Mouse (Mus musculus): ENCODE measurements around the gene Fasl. TPM values are rescaled to one million over a fixed set of nuclear protein-coding genes. Genes with fewer than 3 reads are reported as not detected.

Gene Fasl
- total RNA-seq (2021) = not detected
- long read RNA-seq, experiment 1 = 0 reads
- long read RNA-seq, experiment 2 = 0 reads

DNA sequence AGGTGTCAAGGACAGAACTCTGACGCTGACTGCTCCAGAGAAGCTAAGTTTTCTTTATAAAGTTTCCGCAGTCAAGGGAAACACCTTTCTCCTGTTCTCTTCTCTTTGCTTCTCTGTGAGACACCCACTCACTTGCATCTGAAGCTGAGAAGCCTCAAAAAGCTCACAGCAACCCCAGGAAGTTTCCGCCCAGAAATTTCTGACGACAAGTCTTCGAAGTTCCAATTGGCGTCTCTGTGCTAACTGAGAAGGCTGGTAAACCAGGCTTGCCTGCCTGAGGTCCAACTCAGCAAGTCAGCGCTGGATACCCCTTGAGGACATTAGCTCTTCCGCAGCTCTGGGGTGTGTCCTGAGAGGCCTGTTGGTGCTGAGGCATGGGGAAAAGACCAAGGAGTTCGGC, at the start of gene Fasl:
Fasl (minus strand) TSS at position 157 of the 400 bp plus-strand sequence.
- DNase-seq = no peak

GRCm38 (mm10) chr1:161826677-161827076, 38.4 kb upstream of the Fasl start:
- no peak for DNase-seq

DNA sequence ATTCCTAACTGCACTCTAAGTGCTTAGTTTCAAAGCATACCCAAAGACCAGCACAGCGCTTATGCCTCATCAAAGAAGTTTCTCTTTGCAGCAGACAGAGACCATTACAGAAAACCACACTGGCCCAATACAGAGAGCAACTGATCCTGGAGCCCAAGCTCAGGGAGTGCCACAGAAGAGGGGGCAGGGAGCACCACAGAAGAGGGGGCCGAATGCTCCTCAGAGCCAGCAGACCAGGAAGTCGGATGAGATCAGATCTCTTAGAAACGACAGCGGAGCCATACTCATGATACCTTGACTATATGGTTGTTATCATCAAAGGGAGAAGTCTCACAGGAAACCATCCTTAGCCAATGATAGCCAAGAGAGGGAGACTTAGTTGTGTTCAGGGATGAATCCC, 21.1 kb upstream of the Fasl start:
- no peak for DNase-seq

DNA sequence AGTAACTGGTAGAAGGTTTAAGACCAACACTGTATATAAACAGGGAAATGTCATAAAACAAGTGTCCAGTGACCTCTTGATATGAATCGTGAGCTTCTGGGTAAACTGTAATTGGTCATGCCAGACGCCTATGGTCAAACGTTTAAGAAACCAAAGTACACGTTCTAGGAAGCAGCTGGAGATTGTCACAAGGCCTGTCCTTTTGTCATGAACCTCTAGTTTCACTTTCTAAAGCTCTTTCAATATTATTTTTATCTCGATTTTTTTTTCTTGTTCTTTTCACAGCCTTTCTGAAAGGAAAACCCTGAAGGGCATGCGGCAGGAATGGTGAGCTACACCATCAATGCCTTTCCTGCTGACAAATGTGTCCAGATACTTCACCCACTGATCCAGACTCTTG, 20.7 kb upstream of the Fasl start:
- DNase-seq = no peak

DNA sequence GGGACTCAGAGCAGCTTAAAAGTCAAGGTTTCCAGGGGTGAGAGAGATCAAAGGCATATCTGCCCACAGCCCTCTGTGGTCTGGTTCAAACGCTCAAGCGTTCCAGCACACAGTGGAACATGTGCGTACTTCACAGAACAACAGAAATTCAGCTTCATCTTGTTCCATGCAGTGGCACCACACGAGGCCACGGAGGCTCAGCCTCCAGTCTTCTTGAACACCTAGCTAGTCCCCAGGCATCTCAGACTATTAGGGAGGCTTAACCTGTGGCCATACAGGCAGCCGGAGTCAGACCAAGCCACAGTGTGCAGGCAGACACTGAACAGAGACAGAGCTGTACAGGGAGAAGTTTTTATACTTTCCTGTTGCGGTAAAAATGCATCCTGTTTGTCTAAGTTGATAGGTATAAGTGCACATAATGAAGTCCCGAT, 16.3 kb upstream of the Fasl start:
- DNase-seq = no peak

GRCm38 (mm10) chr1:161801321-161801720, 13.0 kb upstream of the Fasl start:
- no peak for DNase-seq

DNA sequence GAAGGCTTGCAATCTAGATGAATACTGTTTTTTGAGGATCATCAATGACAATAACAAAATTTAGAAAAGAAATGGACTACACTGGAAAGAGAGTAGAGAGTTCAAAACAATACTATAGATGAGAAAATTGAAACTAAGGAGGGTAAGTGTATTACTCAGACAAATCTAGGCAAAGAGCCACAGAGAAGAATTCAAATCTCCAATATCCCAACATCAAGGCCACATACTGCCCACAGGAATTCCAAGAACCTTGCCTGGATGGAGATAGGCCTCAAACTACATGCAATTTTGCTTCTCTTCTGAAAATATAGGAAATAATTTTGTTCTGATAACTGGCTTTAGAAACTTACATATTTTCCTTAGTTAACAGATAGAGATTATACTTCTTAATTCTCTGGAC, 12.0 kb upstream of the Fasl start:
- no peak for DNase-seq

DNA sequence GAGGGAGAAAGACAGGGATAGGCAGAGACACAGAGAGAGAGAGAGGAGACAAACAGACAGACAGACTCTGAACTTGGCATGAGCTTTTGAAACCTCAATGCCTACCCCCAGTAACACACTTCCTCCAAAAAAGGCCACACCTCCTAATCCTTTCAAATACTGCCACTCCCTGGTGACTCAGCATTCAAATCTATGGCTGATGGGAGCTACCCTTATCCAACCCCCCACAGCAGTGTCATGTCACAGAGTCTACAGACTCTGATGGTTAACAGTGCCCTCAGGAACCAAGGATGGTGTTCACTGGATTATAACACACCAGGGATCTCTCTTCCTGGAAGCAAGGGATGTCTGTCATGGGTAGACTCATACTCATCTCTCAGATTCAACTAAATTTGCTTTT, 11.5 kb upstream of the Fasl start:
- DNase-seq = no peak

DNA sequence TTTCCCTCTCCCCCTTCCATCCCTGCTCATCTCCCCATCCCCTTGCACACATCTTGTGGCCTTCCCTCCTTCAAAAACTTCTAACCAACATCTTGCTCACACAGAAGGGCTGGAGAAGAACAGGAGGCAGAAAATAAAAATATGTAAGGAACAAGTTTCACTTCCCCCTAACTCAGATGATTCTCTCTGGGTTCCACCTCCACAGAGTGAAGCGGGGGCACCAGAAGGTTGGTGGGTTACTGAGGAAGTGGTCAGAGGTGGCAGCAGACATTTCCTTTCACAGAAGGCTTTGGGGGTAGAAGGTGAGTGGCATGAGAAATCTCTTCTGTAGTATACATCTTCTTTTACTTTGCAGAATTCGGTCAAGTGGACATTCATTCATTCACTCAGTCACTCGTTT, 10.6 kb upstream of the Fasl start:
- DNase-seq = no peak

- DNase-seq = no peak
Observed at GRCm38 (mm10) chr1:161794447-161795211, 6.3 kb upstream of the Fasl start.

DNA sequence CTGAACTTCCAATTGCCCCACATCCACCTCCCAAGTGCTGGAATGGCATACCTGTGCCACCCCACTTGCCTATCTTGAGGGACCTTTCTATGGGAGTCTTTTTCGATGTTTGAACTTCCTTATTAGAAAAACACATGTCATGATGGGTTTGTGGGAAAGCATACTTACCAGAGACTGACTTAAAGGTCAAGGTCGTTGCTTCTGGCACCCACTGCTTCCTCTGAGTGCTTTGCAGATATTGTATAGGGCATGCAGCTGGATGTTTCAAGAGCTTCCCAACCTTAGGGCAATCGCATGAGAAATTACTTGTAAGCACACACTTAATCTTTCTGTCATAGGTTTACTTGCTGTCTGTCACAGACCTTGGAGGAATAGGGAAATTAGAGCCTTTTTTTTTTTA, 5.0 kb upstream of the Fasl start:
- DNase-seq = no peak

- DNase-seq = no peak
Observed at GRCm38 (mm10) chr1:161792687-161792969, 4.3 kb upstream of the Fasl start.

- no peak for DNase-seq
Observed at GRCm38 (mm10) chr1:161791854-161792686, 3.8 kb upstream of the Fasl start.

DNA sequence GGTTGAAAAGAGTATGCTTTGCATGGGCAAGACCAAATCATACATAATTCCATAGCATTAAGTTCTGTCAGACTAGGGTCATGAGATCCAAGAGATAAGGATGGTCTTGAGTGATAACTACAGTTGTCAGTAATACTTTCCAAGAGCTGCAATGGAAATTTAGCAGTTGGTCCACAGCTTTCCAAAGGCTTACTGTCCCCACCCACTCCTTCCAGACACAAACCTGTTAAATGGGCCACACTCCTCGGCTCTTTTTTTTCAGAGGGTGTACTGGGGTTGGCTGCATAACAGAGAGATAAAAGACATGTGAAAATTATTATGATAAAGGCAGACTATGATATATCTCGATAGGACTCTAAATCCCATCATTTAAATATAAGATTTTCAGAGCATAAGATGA, 5.6 kb downstream of the Fasl start:
- DNase-seq = no peak

DNA sequence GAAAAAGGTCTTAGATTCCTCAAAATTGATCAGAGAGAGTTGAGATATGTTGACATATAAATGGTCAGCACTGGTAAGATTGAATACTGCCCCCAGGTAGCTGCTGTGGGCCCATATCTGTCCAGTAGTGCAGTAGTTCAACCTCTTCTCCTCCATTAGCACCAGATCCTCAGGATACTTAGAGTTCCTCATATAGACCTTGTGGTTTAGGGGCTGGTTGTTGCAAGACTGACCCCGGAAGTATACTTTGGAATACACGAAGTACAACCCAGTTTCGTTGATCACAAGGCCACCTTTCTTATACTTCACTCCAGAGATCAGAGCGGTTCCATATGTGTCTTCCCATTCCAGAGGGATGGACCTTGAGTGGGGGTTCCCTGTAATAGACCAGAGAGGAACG, 6.7 kb downstream of the Fasl start:
- DNase-seq = no peak

DNA sequence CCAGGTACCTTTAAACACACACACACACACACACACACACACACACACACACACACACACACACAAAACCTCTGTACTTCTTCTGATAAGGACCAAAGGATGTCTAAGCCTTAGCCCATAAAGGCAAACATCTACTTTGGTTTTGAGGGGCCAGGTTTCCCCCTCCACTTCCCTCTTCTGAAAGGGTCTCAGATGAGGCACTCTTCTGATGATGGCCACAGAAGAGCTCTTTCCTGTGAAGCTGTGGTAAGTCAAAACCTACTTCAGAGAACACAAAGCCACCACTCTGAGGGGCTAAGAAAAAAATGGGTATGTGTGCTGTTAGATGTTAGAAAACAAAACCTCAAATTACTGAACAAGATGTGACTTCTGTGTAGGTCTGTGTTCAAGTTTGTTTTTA, 9.2 kb downstream of the Fasl start:
- no peak for DNase-seq

DNA sequence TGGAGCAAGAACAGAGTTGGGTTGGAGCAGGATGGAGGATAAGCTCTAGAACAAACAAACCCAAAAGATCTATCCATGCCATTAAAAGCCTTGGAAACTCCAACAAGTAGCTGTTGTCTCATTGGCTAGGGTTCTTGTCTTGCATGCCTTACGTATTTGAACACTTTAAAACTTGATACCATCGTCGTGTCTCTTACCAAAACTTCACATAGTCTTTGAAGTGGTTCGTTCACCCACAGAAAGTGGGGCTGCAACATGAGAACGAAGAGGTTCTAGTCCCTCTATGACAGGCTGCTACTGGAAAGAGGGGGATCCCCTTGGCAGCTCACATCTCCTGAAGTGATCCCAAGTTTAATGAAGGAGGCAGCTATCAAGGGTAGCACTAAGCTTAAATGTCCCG, 13.1 kb downstream of the Fasl start:
- no peak for DNase-seq

DNA sequence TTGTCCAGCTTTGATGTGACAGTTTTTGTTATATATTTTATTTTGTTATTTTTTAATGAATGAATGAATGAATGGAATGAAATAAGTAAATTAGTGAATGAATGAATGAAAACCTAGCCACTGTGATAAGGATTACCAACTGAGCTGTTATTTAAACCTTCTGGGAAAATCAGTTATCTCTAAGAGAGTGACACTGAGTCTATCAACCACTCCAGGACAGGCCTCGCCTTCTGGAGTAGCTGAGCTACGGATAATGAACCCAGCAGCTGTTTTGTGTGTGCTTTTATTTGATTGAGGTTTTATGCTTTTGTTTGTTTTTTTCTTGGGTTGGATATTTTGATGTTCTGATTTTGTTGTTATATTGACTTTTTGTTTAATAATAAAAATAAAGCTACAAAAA, 17.0 kb downstream of the Fasl start:
- DNase-seq = no peak

GRCm38 (mm10) chr1:161769329-161769728, 19.0 kb downstream of the Fasl start:
- DNase-seq = no peak

DNA sequence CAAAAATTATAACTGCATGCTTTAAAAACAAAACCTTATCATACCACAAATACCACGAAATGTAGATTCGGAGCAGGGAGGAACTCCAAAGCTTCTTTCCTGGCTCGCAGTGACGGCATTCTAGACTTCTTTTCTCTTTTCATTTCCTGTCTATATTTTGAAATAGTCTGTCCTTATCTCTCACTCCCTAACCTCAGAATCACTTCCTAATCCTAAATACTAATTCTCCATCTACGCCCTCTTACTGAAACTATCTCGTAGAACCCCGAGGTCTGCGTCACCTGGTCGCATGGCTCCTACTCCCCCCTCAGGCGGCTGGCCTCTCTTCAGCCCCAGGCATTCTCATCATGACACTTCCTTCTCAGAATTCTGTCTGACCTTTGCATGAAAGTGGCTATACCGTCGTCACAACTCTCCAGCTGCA, 21.2 kb downstream of the Fasl start:
- DNase-seq = no peak

GRCm38 (mm10) chr1:161766656-161767055, 21.6 kb downstream of the Fasl start:
- peak; percentile 12 for DNase-seq

DNA sequence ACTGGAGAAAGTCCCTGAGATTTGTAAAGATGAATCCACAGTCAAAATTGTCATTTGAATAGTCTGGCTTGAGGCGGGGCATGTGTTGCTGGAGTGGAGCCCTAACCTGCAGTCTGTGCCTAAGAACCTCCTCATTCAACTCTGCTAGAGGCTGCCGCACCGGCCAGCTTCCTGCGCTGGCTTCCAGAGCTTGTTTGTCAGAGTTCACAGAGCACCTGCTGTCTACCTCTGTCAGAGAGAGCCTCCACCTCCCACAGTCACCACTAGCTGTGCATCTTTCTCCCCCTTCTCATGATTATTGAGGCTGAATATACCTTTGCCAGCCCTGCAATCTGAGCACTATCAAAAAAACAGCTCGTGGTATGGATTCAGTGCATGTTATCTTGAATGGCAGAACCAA, 22.4 kb downstream of the Fasl start:
- no peak for DNase-seq

DNA sequence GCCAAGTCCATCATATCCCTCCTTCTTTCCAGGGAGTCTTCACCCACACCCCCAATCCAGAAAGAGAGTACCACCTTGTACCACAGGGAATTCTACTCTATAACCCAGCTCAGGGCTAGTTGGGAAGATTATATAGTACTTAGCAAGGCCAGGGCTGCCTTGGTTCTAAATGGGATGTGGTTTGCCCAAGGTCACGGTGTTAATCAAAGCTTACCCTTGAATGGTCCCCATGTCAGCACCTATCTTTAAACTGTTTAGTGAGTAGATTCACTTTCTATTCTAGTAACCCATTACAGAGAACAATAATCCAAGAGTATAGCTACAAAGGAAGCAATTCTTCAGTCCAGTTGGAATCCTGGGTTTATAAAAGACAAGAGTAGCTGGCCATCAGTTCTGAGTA, 23.3 kb downstream of the Fasl start:
- DNase-seq = no peak

DNA sequence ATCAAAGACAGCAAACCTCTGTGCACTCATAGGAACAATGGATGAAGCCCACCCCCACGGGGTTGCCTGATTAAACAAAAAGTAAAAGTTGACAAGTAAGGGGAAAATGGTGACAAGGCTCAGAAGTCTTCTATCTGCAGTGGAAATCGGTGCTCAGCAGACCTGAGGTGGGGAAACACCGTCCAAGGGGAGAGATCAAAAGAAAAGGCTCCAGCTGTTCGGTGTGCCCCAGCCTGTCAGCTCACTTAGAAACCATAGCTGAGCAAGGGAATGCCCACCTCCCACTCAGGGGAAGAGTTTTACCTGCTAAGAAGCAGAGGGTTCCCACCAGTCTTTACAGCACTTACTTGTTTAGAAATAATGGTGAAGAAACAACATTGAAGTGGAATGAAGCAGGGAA, 26.7 kb downstream of the Fasl start:
- no peak for DNase-seq

Measured in gastrocnemius, postnatal 25 days (tissue).